ENCODE assay signal across 8 mouse cellular contexts in genomic region chr16:4679121-4680018, GRCm38 (mm10). TPM values are rescaled to one million over a fixed set of nuclear protein-coding genes. Genes with fewer than 3 reads are reported as not detected.
DNase-seq lines count a peak whose midpoint lies in the region; ATAC-seq and TF ChIP-seq lines count a peak whose summit lies in the region.

TSS of gene Coro7 (minus strand) at chr16:4679777.

- no peak within 1 kb of the TSS for H3K27ac ChIP-seq in embryonic facial prominence, embryonic 13.5 days
- H3K27ac ChIP-seq in kidney, adult 2 months (ENCODE audit: insufficient read depth, low read depth, low read length), result peak within 1 kb of the TSS; percentile 49
- peak within 1 kb of the TSS; percentile 68; the same call in 1 of the 2 replicates for H3K27ac ChIP-seq in limb, embryonic 12.5 days
- H3K27ac ChIP-seq in midbrain, embryonic 15.5 days, result peak within 1 kb of the TSS; percentile 27; the same call in 1 of the 2 replicates
- peak within 1 kb of the TSS; percentile 74 for H3K27ac ChIP-seq in spleen, adult 2 months (ENCODE audit: insufficient read depth, low read length)

- no peaks in the 10 kb centered on the region for H3K27me3 ChIP-seq in embryonic facial prominence, embryonic 13.5 days
- no peaks in the 10 kb centered on the region for H3K27me3 ChIP-seq in kidney, adult 2 months (replicated peaks; ENCODE audit: control insufficient read depth, insufficient read depth, low read length)
- no peaks in the 10 kb centered on the region for H3K27me3 ChIP-seq in limb, embryonic 12.5 days
- no peaks in the 10 kb centered on the region for H3K27me3 ChIP-seq in midbrain, embryonic 15.5 days (replicated peaks)
- H3K27me3 ChIP-seq in spleen, adult 2 months (ENCODE audit: control insufficient read depth, insufficient read depth, low read length), result no peaks in the 10 kb centered on the region

- H3K4me3 ChIP-seq in embryonic facial prominence, embryonic 13.5 days, result peak within 1 kb of the TSS; percentile 73
- peak within 1 kb of the TSS; percentile 79 for H3K4me3 ChIP-seq in kidney, adult 2 months (ENCODE audit: insufficient read depth, low read depth, low read length)
- peak within 1 kb of the TSS; percentile 68 for H3K4me3 ChIP-seq in limb, embryonic 12.5 days (replicated peaks)
- H3K4me3 ChIP-seq in midbrain, embryonic 15.5 days, result peak within 1 kb of the TSS; percentile 59
- H3K4me3 ChIP-seq in spleen, adult 2 months (ENCODE audit: extremely low read depth, insufficient read depth, insufficient read length), result peak within 1 kb of the TSS; percentile 79

- peak within 1 kb of the TSS; percentile 94 for H3K4me2 ChIP-seq in embryonic facial prominence, embryonic 13.5 days
- peak within 1 kb of the TSS; percentile 92 for H3K4me2 ChIP-seq in limb, embryonic 12.5 days
- H3K4me2 ChIP-seq in midbrain, embryonic 15.5 days, result peak within 1 kb of the TSS; percentile 97

- no peak for TF ChIP-seq CTCF in kidney, adult 2 months (conservative IDR thresholded peaks at IDR 0.05; ENCODE audit: insufficient read depth, insufficient read length, low read depth, low read length)
- no peak for TF ChIP-seq CTCF in spleen, adult 2 months (IDR thresholded peaks at IDR 0.05; ENCODE audit: extremely low read depth, insufficient read depth, insufficient read length, insufficient replicate concordance)

- under 1% methylated on average over 47 of the region's 47 CpGs for WGBS in embryonic facial prominence, embryonic 13.5 days
- 1% methylated on average over 47 of the region's 47 CpGs for WGBS in kidney, adult 2 months
- WGBS in limb, embryonic 12.5 days, result 1% methylated on average over 47 of the region's 47 CpGs
- under 1% methylated on average over 47 of the region's 47 CpGs for WGBS in midbrain, embryonic 15.5 days
- WGBS in spleen, adult 2 months, result under 1% methylated on average over 47 of the region's 47 CpGs

- DNase-seq in 3134 (ENCODE audit: extremely low read depth, insufficient read length, low spot score), result peak; percentile 97
- peak; percentile 93 to 94 for DNase-seq in adrenal gland, postnatal 36 days
- peak; percentile 90 to 96 for DNase-seq in heart, adult 18-20 months
- peak; percentile 97 for DNase-seq in kidney, adult 2 months
- DNase-seq in spleen, adult 2 months (ENCODE audit: low read depth in 1 of 2, low spot score in 2 of 2), result peak; percentile 86 to 93

- H3K36me3 ChIP-seq in embryonic facial prominence, embryonic 13.5 days, result peaks cover 20% of the 10 kb centered on the region
- 0 out of 2 replicates have a peak, but pooled peaks cover 2% of the 10 kb centered on the region for H3K36me3 ChIP-seq in kidney, adult 2 months (ENCODE audit: control insufficient read depth, insufficient read depth, low read length)
- peaks cover 20% of the 10 kb centered on the region for H3K36me3 ChIP-seq in limb, embryonic 12.5 days
- H3K36me3 ChIP-seq in midbrain, embryonic 15.5 days (replicated peaks), result peaks cover 9% of the 10 kb centered on the region
- peaks cover 8% of the 10 kb centered on the region for H3K36me3 ChIP-seq in spleen, adult 2 months (ENCODE audit: control insufficient read depth, insufficient read depth, low read length)

- peak within 1 kb of the TSS; percentile 83 for H3K9ac ChIP-seq in embryonic facial prominence, embryonic 13.5 days
- peak within 1 kb of the TSS; percentile 70 for H3K9ac ChIP-seq in limb, embryonic 12.5 days (replicated peaks)
- peak within 1 kb of the TSS; percentile 59 for H3K9ac ChIP-seq in midbrain, embryonic 15.5 days

- peaks cover 21% of the 10 kb centered on the region for H3K4me1 ChIP-seq in embryonic facial prominence, embryonic 13.5 days
- H3K4me1 ChIP-seq in kidney, adult 2 months (ENCODE audit: control insufficient read depth, insufficient read depth, low read length), result peaks cover 10% of the 10 kb centered on the region; the same call in 1 of the 2 replicates
- H3K4me1 ChIP-seq in limb, embryonic 12.5 days (replicated peaks), result peaks cover 8% of the 10 kb centered on the region
- peaks cover 21% of the 10 kb centered on the region for H3K4me1 ChIP-seq in midbrain, embryonic 15.5 days
- peaks cover 22% of the 10 kb centered on the region; the same call in 1 of the 2 replicates for H3K4me1 ChIP-seq in spleen, adult 2 months (ENCODE audit: control insufficient read depth, insufficient read depth, insufficient read length)

- ATAC-seq in embryonic facial prominence, embryonic 13.5 days (ENCODE audit: insufficient number of reproducible peaks, insufficient read depth, low FRiP score, low TSS enrichment, low read depth), result peak; percentile 82
- ATAC-seq in limb, embryonic 12.5 days (ENCODE audit: insufficient number of reproducible peaks, insufficient read depth, low FRiP score, low TSS enrichment, low read depth), result peak; percentile 85
- ATAC-seq in midbrain, embryonic 15.5 days (replicated peaks), result peak; percentile 92

- H3K9me3 ChIP-seq in embryonic facial prominence, embryonic 13.5 days, result no peaks in the 10 kb centered on the region
- H3K9me3 ChIP-seq in limb, embryonic 12.5 days, result no peaks in the 10 kb centered on the region
- H3K9me3 ChIP-seq in midbrain, embryonic 15.5 days, result no peaks in the 10 kb centered on the region

- peak; percentile 48 for TF ChIP-seq POLR2A in kidney, adult 2 months (IDR thresholded peaks at IDR 0.05; ENCODE audit: low read depth, low read length)
- peak; percentile 59; the same call in 1 of the 2 replicates for TF ChIP-seq POLR2A in spleen, adult 2 months (IDR thresholded peaks at IDR 0.05; ENCODE audit: low read depth, low read length)

RNA-seq across cellular contexts. Expression of gene Coro7, which starts in this region (rescaled TPM):
- 10 to 100 TPM; 24.6 to 25.1 TPM for total RNA-seq in adrenal gland, postnatal 36 days (2021)
- polyA plus RNA-seq in embryonic facial prominence, embryonic 13.5 days (2015; fragmentation: Nextera tagmentation; extraction: Ambion mirVana), result 16.9 and 17.0 TPM in 2 replicates
- total RNA-seq in heart, adult 18-20 months (2021), result 10 to 100 TPM; 12.7 to 14.2 TPM
- polyA plus RNA-seq in kidney, adult 2 months (2012; rRNA removed), result 43.1 and 54.5 TPM in 2 replicates
- 18.6 and 19.6 TPM in 2 replicates for polyA plus RNA-seq in limb, embryonic 12.5 days (2016; fragmentation: Nextera tagmentation; extraction: Ambion mirVana)
- 32.1 and 33.2 TPM in 2 replicates for polyA plus RNA-seq in midbrain, embryonic 15.5 days (2015; fragmentation: Nextera tagmentation; extraction: Ambion mirVana)
- 150 and 191 TPM in 2 replicates for polyA plus RNA-seq in spleen, adult 2 months (2012; rRNA removed)
